Mouse (Mus musculus): ENCODE measurements around the gene Artn.

The Artn gene

GRCm38 (mm10) chr4:117912131-117912561, 17.4 kb downstream of the Artn start:
- ChIA-PET CTCF (interaction anchor here in 3 of 4 experiments (0.6 to 8.9 kb wide), 4 partner anchors 15 to 395 kb away, joined by 3 to 47 read pairs (median 4); partner anchors contain the start of gene Artn (in 1 of the 3)), POLR2A (interaction anchor here in 3 of 4 experiments (0.6 to 1.9 kb wide), 13 partner anchors 10 to 710 kb away, joined by 3 to 6 read pairs (median 4); partner anchors contain the start of genes Dph2 (in 2 of the 3), Artn (in 1 of the 3) and Kdm4a (in 1 of the 3))

- CTCF ChIA-PET = no interaction called here
- POLR2A ChIA-PET = interaction anchor here in 2 of 4 experiments (1.1 to 2.1 kb wide), 3 partner anchors 11 to 22 kb away, joined by 3 to 5 read pairs (median 3); partner anchors contain the start of gene Atp6v0b (in 1 of the 2)
These were observed 20.6 kb downstream of the Artn start for GRCm38 (mm10) chr4:117908834-117909453.

- ChIA-PET CTCF (interaction anchor here in 2 of 4 experiments (0.6 to 1.9 kb wide), 2 partner anchors 22 to 30 kb away, joined by 4 to 6 read pairs; no protein-coding TSS in a partner anchor), POLR2A (interaction anchor here in 2 of 4 experiments (0.6 to 1.3 kb wide), 4 partner anchors 15 to 114 kb away, joined by 3 read pairs; no protein-coding TSS in a partner anchor)
These were observed 23.4 kb downstream of the Artn start for GRCm38 (mm10) chr4:117906196-117906595.

- CTCF ChIA-PET = interaction anchor here in 1 of 4 experiments (1.9 kb wide), 1 partner anchor 23 kb away, joined by 6 read pairs; no protein-coding TSS in a partner anchor
These were observed 24.8 kb downstream of the Artn start for GRCm38 (mm10) chr4:117904761-117905160.

GRCm38 (mm10) chr4:117904094-117904493, 25.5 kb downstream of the Artn start:
- CTCF ChIA-PET = interaction anchor here in 1 of 4 experiments (0.9 kb wide), 1 partner anchor 23 kb away, joined by 3 read pairs; no protein-coding TSS in a partner anchor
- POLR2A ChIA-PET = interaction anchor here in 2 of 4 experiments (1.4 to 1.5 kb wide), 2 partner anchors 13 kb away, joined by 3 read pairs; partner anchors contain the start of gene Dph2 (in 1 of the 2)

More at GRCm38 (mm10) chr4:117904761-117905160, 24.8 kb downstream of the Artn start:
- POLR2A ChIA-PET = interaction anchor here in 1 of 4 experiments (1.3 kb wide), 1 partner anchor 24 kb away, joined by 3 read pairs; no protein-coding TSS in a partner anchor

GRCm38 (mm10) chr4:117898111-117898510, 31.5 kb downstream of the Artn start:
- POLR2A ChIA-PET = interaction anchor here in 2 of 4 experiments (0.9 to 1.5 kb wide), 4 partner anchors 10 to 14 kb away, joined by 3 to 5 read pairs (median 5); partner anchors contain the start of gene Atp6v0b (in 2 of the 2)
- CTCF ChIA-PET = no interaction called here

- ChIA-PET CTCF (interaction anchor here in 1 of 4 experiments (0.6 kb wide), 1 partner anchor 41 kb away, joined by 3 read pairs; no protein-coding TSS in a partner anchor), POLR2A (interaction anchor here in 1 of 4 experiments (1.8 kb wide), 1 partner anchor 16 kb away, joined by 4 read pairs; no protein-coding TSS in a partner anchor)
These were observed 33.5 kb downstream of the Artn start for GRCm38 (mm10) chr4:117896031-117896430.

- ChIA-PET POLR2A (interaction anchor here in 2 of 4 experiments (0.6 to 1.8 kb wide), 3 partner anchors 17 to 57 kb away, joined by 4 to 6 read pairs (median 6); no protein-coding TSS in a partner anchor), CTCF (interaction anchor here in 2 of 4 experiments (0.5 to 0.6 kb wide), 2 partner anchors 25 to 42 kb away, joined by 3 read pairs; no protein-coding TSS in a partner anchor)
These were observed 34.2 kb downstream of the Artn start for GRCm38 (mm10) chr4:117895339-117895738.

GRCm38 (mm10) chr4:117894601-117895000, 35.0 kb downstream of the Artn start:
- POLR2A ChIA-PET = interaction anchor here in 1 of 4 experiments (1.5 to 1.8 kb wide), 3 partner anchors 18 to 43 kb away, joined by 4 to 5 read pairs (median 4); no protein-coding TSS in a partner anchor
- CTCF ChIA-PET = interaction anchor here in 3 of 4 experiments (0.5 to 1.4 kb wide), 3 partner anchors 24 to 189 kb away, joined by 3 read pairs; no protein-coding TSS in a partner anchor

GRCm38 (mm10) chr4:117893376-117893775, 36.2 kb downstream of the Artn start:
- ChIA-PET POLR2A (interaction anchor here in 2 of 4 experiments (0.7 to 2.4 kb wide), 14 partner anchors 10 to 605 kb away, joined by 3 to 11 read pairs (median 3); partner anchors contain the start of genes Ipo13 (in 2 of the 2), B4galt2 (in 1 of the 2) and Kdm4a (in 1 of the 2)), CTCF (interaction anchor here in 3 of 4 experiments (0.5 to 1.3 kb wide), 5 partner anchors 35 to 190 kb away, joined by 3 to 5 read pairs (median 3); no protein-coding TSS in a partner anchor)

GRCm38 (mm10) chr4:117891738-117892161, 37.8 kb downstream of the Artn start, which contains the start of gene Dph2:
TSS of gene Dph2 (minus strand) at chr4:117892032.
- CTCF ChIA-PET = interaction anchor here (0.9 to 1.9 kb wide), 9 partner anchors 22 to 192 kb away, joined by 3 to 7 read pairs (median 4); no protein-coding TSS in a partner anchor

GRCm38 (mm10) chr4:117890750-117891149, 38.8 kb downstream of the Artn start:
- CTCF ChIA-PET = interaction anchor here in 3 of 4 experiments (0.6 to 1.9 kb wide), 5 partner anchors 32 to 193 kb away, joined by 3 to 7 read pairs (median 6); no protein-coding TSS in a partner anchor
- POLR2A ChIA-PET = interaction anchor here in 3 of 4 experiments (0.6 to 3.8 kb wide), 18 partner anchors 8 to 246 kb away, joined by 3 to 28 read pairs (median 5); partner anchors contain the start of genes B4galt2 (in 1 of the 3), Ipo13 (in 1 of the 3) and Slc6a9 (in 1 of the 3)

More at GRCm38 (mm10) chr4:117891738-117892161, 37.8 kb downstream of the Artn start, which contains the start of gene Dph2:
- POLR2A ChIA-PET = interaction anchor here (0.5 to 3.8 kb wide), 38 partner anchors 8 to 669 kb away, joined by 3 to 28 read pairs (median 4); partner anchors contain the start of genes B4galt2 (in 3 of the 4), Ipo13 (in 2 of the 4), Kdm4a (in 1 of the 4) and Slc6a9 (in 1 of the 4)

GRCm38 (mm10) chr4:117890031-117890430, 39.5 kb downstream of the Artn start:
- ChIA-PET CTCF (no interaction called here), POLR2A (interaction anchor here in 2 of 4 experiments (1.2 to 3.8 kb wide), 3 partner anchors 26 to 54 kb away, joined by 4 to 28 read pairs (median 15); partner anchors contain the start of genes Ipo13 (in 1 of the 2) and Slc6a9 (in 1 of the 2))

- CTCF ChIA-PET = no interaction called here
- POLR2A ChIA-PET = interaction anchor here in 2 of 4 experiments (1.2 to 3.8 kb wide), 3 partner anchors 27 to 54 kb away, joined by 4 to 28 read pairs (median 15); partner anchors contain the start of genes Ipo13 (in 1 of the 2) and Slc6a9 (in 1 of the 2)
These were observed 40.1 kb downstream of the Artn start for GRCm38 (mm10) chr4:117889471-117889870.

GRCm38 (mm10) chr4:117887920-117888319, 41.6 kb downstream of the Artn start:
- ChIA-PET CTCF (interaction anchor here in 1 of 4 experiments (1.3 kb wide), 1 partner anchor 40 kb away, joined by 4 read pairs; no protein-coding TSS in a partner anchor), POLR2A (interaction anchor here in 3 of 4 experiments (0.5 to 2.5 kb wide), 16 partner anchors 10 to 732 kb away, joined by 3 to 9 read pairs (median 4); partner anchors contain the start of genes Ipo13 (in 1 of the 3), Kdm4a (in 1 of the 3) and Rps8 (in 1 of the 3))

- POLR2A ChIA-PET = interaction anchor here in 3 of 4 experiments (0.5 to 2.5 kb wide), 33 partner anchors 9 to 761 kb away, joined by 3 to 14 read pairs (median 4); partner anchors contain the start of genes Ipo13 (in 2 of the 3), Artn (in 1 of the 3), Ccdc24 (in 1 of the 3) and Kdm4a (in 1 of the 3)
- CTCF ChIA-PET = interaction anchor here in 2 of 4 experiments (0.7 to 1.3 kb wide), 3 partner anchors 28 to 1155 kb away, joined by 3 to 5 read pairs (median 4); no protein-coding TSS in a partner anchor
These were observed 42.4 kb downstream of the Artn start, which contains the start of gene Atp6v0b for GRCm38 (mm10) chr4:117887133-117887532. TSS of gene Atp6v0b (minus strand) at chr4:117887333.

- ChIA-PET POLR2A (interaction anchor here in 3 of 4 experiments (0.6 to 2.5 kb wide), 32 partner anchors 9 to 761 kb away, joined by 3 to 14 read pairs (median 4); partner anchors contain the start of genes Artn (in 1 of the 3), Ccdc24 (in 1 of the 3), Ipo13 (in 1 of the 3) and Kdm4a (in 1 of the 3)), CTCF (interaction anchor here in 2 of 4 experiments (0.7 to 1.3 kb wide), 3 partner anchors 28 to 1155 kb away, joined by 3 to 5 read pairs (median 4); no protein-coding TSS in a partner anchor)
These were observed 42.9 kb downstream of the Artn start for GRCm38 (mm10) chr4:117886644-117887043.

Measured in embryonic stem cell, embryonic (primary cell).